Mouse (Mus musculus) stomach, postnatal 0 days (tissue): ENCODE measurements around the gene Cadm4. TPM values are rescaled to one million over a fixed set of nuclear protein-coding genes. Genes with fewer than 3 reads are reported as not detected.

Experiments used
- ATAC-seq: fragments of 200-750 bp; cut with Nextera tagmentation; 2 replicates; pipeline ENCODE4 v1.8.0; 2017; ENCODE audit not compliant: low FRiP score, low TSS enrichment
- DNase-seq: peaks from one replicate; pipeline ENCODE4 v3.0.0-alpha.2; 2016; ENCODE audit warnings: low spot score
- H3K27ac ChIP-seq: fragments of 300-500 bp; sonication (generic); replicated peaks from 2 replicates; pipeline ENCODE4 v1.5.1; 2014; ENCODE audit warnings: mild to moderate bottlenecking, control low read depth
- H3K27me3 ChIP-seq: fragments of 300-500 bp; sonication (generic); 2 replicates; pipeline ENCODE4 v1.6.1; 2014; ENCODE audit warnings: low read length; ENCODE audit not compliant: control insufficient read depth, insufficient read depth
- H3K36me3 ChIP-seq: fragments of 300-500 bp; sonication (generic); 2 replicates; pipeline ENCODE4 v1.6.1; 2014; ENCODE audit warnings: low read length, mixed read lengths; ENCODE audit not compliant: control insufficient read depth, insufficient read depth
- H3K4me1 ChIP-seq: fragments of 300-500 bp; sonication (generic); replicated peaks from 2 replicates; pipeline ENCODE4 v1.6.1; 2014; ENCODE audit warnings: antibody characterized with exemption; ENCODE audit not compliant: control insufficient read depth, insufficient read depth
- H3K4me2 ChIP-seq: fragments of 300-500 bp; sonication (generic); replicated peaks from 2 replicates; pipeline ENCODE4 v1.6.1; 2014; ENCODE audit warnings: low read depth, mild to moderate bottlenecking, control low read depth, moderate library complexity
- H3K4me3 ChIP-seq: fragments of 300-500 bp; sonication (generic); 2 replicates; pipeline ENCODE4 v1.5.1; 2014; ENCODE audit warnings: low read depth, low read length, control low read depth
- H3K9ac ChIP-seq: fragments of 300-500 bp; sonication (generic); 2 replicates; pipeline ENCODE4 v1.6.1; 2014; ENCODE audit warnings: mild to moderate bottlenecking, low read length, control low read depth, mixed read lengths
- H3K9me3 ChIP-seq: fragments of 300-500 bp; sonication (generic); 2 replicates; pipeline ENCODE4 v1.6.1; 2016; ENCODE audit warnings: low read length; ENCODE audit not compliant: control insufficient read depth
- CTCF ChIP-seq: IDR thresholded peaks from 2 replicates; pipeline ENCODE4 v1.5.1; 2016; ENCODE audit warnings: antibody characterized with exemption, low read depth, mild to moderate bottlenecking, moderate library complexity
- EP300 ChIP-seq: optimal IDR thresholded peaks from 2 replicates; pipeline ENCODE3; 2016; ENCODE audit warnings: antibody characterized with exemption
- WGBS: fragments of 180-500 bp; shearing (Covaris S2); extraction: QIAGEN DNeasy Blood & Tissue Kit; methylation state at CpG from one replicate; pipeline ENCODE4 v1.1.7; 2014; 5-methylcytosine and 5-hydroxymethylcytosine counted together
- polyA plus RNA-seq: library from polyadenylated mRNA; unstranded; fragments of >200 nt; fragmentation: Nextera tagmentation; extraction: Ambion mirVana; gene quantifications from 2 replicates; pipeline ENCODE4 v1.2.1, GENCODE M21; 2015

The Cadm4 gene
- polyA plus RNA-seq, 1 experiment from 2014 or later, result 3.4 TPM

DNA sequence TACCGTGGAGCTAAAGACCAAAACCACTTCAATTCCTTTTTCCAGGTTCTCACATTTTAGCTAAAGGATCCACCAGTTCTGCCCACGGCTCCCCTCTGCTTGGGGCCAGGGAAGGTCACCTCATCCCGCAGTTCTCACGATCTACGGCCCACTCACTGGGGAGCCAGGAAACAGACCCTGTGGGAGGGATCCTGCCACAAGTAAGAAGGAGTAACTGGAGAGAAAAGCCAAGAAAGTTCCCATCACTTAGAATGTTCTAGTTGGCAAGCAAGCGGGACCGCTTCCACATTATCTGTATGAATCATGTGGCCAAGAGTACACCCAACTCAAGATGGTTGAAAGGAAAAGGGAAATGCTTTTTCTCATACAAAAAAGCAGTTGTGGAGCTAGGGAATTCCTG lies 5.0 kb upstream of the Cadm4 start:
- Histone ChIP-seq H3K4me1 (no peaks in the 10 kb centered on the region), H3K4me2 (no peak overlapping the region), H3K27me3 (no peaks in the 10 kb centered on the region), H3K9me3 (no peaks in the 10 kb centered on the region), H3K27ac (no peak overlapping the region), H3K9ac (no peak overlapping the region), H3K36me3 (no peaks in the 10 kb centered on the region; the same call in none of the 2 replicates), H3K4me3 (no peak overlapping the region)
- TF ChIP-seq CTCF (no peak), EP300 (no peak)
- WGBS, result 82% methylated on average over 7 of the region's 7 CpGs
- DNase-seq (no peak), ATAC-seq (no peak)

DNA sequence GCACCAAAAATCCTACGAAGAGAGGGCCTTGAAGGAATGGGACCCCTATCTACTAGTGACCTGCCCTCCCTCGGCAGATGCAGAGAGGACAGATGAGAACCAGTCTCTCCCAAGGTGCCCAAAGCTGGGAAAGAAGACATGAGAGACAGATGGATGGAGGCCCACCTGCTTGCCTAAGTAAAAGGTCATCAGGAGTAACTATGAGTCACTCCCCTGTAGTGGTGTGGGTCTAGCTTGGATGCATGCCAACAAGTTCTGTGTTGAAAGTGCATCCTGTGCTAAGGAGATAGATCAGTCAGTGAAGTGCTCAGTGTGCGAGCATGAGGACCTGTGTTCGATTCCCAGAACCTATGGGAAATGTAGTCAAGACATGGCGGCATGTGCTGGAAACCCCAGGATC lies 2.9 kb upstream of the Cadm4 start:
- Histone ChIP-seq H3K9me3 (no peaks in the 10 kb centered on the region), H3K4me2 (no peak overlapping the region), H3K27me3 (no peaks in the 10 kb centered on the region), H3K27ac (no peak overlapping the region), H3K4me1 (no peaks in the 10 kb centered on the region), H3K36me3 (no peaks in the 10 kb centered on the region; the same call in 1 of the 2 replicates), H3K4me3 (no peak overlapping the region), H3K9ac (no peak overlapping the region)
- no peak for TF ChIP-seq CTCF
- no peak for TF ChIP-seq EP300
- no peak for ATAC-seq
- WGBS, result 87% methylated on average over 5 of the region's 5 CpGs
- DNase-seq, result no peak

DNA sequence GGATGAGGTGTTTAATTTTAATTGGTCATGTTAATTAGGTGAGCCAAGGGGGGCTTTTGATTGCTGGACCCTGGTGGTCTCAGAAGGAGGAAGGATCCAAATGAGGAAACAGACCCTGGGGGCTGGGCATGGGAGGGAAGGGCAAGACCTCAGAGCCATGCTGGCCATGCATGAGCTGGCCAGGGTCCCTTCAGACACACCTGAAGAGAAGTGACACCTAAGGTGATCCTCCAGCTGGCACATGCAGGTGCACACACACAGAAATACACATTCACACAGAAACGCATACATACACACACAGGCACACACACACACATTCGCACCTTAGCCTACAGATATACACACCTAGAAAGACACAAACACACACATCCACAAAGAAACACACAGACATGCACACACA lies 2.1 kb upstream of the Cadm4 start:
- no peaks in the 10 kb centered on the region for H3K27me3 ChIP-seq
- no peaks in the 10 kb centered on the region for H3K4me1 ChIP-seq
- ATAC-seq, result no peak
- TF ChIP-seq EP300 (no peak), CTCF (no peak)
- no peaks in the 10 kb centered on the region for H3K9me3 ChIP-seq
- no peak overlapping the region for H3K27ac ChIP-seq
- no peaks in the 10 kb centered on the region for H3K36me3 ChIP-seq
- H3K4me3 ChIP-seq, result no peak overlapping the region
- 79% methylated on average over 2 of the region's 2 CpGs for WGBS
- no peak overlapping the region for H3K4me2 ChIP-seq
- H3K9ac ChIP-seq, result no peak overlapping the region
- no peak for DNase-seq

DNA sequence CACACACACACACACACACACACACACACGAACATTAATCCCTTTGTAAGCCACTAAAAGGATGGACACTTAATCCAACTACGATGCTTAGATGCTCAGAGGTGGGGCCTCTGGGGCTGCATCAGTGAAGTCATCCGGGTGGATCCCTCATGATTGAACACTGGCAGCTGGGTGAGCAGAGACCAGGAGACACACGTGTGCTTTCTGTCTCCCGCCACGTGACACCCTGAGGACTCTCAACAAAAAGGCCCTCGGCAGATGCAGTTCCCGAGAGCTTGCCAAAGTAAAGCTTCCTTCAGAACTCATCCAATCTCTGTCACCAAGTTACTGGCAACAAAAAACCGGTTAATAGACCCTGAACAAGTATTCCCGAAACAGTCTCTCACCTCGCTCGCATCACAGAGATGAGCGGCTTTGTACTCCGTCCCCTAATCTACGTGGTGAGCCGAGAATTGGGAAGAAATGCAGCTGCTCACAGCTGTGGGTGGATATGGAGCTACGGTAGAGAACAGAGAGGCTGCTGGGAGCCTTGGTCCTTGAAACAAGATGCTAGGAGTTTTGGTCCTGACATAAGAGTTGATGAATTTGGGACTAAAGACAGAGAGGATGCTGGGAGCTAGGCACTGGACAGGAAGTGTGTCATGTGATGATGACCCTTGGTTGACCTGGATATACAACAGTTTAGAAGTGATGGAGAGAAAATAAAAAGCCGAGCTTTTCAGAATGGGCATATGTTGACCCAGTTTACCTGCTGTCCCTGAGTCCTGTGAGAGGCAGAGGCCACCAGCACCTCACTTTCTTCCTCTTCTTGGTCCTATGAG lies 1.5 kb upstream of the Cadm4 start:
- Histone ChIP-seq H3K36me3 (no peaks in the 10 kb centered on the region), H3K4me1 (no peaks in the 10 kb centered on the region), H3K27me3 (no peaks in the 10 kb centered on the region), H3K4me3 (no peak overlapping the region), H3K9ac (no peak overlapping the region), H3K27ac (peak overlapping the region; percentile 56), H3K9me3 (no peaks in the 10 kb centered on the region), H3K4me2 (no peak overlapping the region)
- DNase-seq, result no peak
- peak; percentile 22; the same call in 1 of the 2 replicates for ATAC-seq
- WGBS, result 35% methylated on average over 18 of the region's 18 CpGs
- TF ChIP-seq EP300, result no peak
- TF ChIP-seq CTCF, result no peak

DNA sequence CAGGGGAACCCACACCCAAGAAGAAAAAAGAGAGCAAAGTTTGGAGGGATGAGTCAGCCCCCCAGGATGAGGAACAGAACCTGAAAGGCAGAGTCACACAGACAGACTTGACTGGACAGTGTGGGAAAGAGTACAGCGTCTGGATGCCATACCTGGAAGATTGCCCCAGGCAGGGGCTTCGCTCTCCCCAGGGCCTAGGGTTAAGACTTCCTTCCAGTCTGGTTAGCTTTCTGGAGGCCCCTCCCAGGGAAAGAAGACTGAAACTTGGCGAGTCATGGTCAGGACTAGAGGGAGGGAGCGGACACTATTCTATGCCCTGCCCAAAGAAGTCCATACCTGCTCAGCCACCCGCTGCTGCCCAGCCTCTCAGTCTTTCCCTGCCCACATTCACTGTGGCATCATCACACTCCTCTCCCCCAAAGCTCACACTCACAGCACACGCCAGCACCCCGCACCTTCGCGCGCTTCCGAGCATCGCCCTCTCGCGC lies 793 bp upstream of the Cadm4 start:
- Histone ChIP-seq H3K4me3 (peak overlapping the region; percentile 52), H3K27me3 (no peaks in the 10 kb centered on the region), H3K4me1 (no peaks in the 10 kb centered on the region), H3K4me2 (peak overlapping the region; percentile 92), H3K27ac (peak overlapping the region; percentile 56), H3K9ac (peak overlapping the region; percentile 65; the same call in 1 of the 2 replicates), H3K36me3 (no peaks in the 10 kb centered on the region), H3K9me3 (no peaks in the 10 kb centered on the region)
- no peak for TF ChIP-seq CTCF
- no peak for TF ChIP-seq EP300
- 11% methylated on average over 14 of the region's 14 CpGs for WGBS
- ATAC-seq (peak; percentile 34), DNase-seq (no peak)
